ENCODE assay signal across 22 mouse cellular contexts in the genomic region with DNA sequence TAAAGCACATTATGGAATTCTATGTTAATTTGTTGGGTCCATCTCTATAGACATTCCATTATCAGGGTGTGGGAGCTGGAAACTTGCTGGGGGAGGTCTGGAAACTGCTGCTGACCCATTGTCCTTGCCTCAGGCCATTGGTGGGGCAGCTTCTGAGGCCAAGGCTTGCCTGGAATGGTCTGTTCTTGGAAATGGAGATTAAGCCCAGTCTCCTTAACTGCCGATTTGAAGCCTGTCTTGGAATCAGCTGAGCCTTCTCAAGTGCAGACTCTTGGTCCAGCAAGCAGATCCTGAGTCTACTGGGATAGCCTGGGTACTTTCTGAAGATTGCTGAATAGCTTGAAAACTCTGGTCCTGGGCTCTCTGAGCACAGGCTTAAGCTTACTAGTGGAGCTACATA. TPM values are rescaled to one million over a fixed set of nuclear protein-coding genes. Genes with fewer than 3 reads are reported as not detected.
"Had no signal": no experiment of that assay in that cellular context is flagged by ENCODE, and none has a peak within 500 bp of the region (broad histone marks: within the 10 kb centered on the region; RNA-seq: fewer than 3 reads in every experiment).

No protein-coding gene starts in this region.

- H3K4me3 ChIP-seq: lung, embryonic 15.5 days; megakaryocyte, embryonic 14.5 days; midbrain, embryonic 13.5 days; midbrain, embryonic 15.5 days; neural tube, embryonic 12.5 days; stomach, embryonic 15.5 days had no signal

- H3K9me3 ChIP-seq: lung, embryonic 15.5 days; midbrain, embryonic 13.5 days; midbrain, embryonic 15.5 days; neural tube, embryonic 12.5 days; stomach, embryonic 15.5 days had no signal

- H3K27me3 ChIP-seq: lung, embryonic 15.5 days; megakaryocyte, embryonic 14.5 days; midbrain, embryonic 13.5 days; midbrain, embryonic 15.5 days; neural tube, embryonic 12.5 days; stomach, embryonic 15.5 days had no signal

- H3K36me3 ChIP-seq: midbrain, embryonic 15.5 days; neural tube, embryonic 12.5 days had no signal

- H3K9ac ChIP-seq: lung, embryonic 15.5 days; midbrain, embryonic 13.5 days; midbrain, embryonic 15.5 days; neural tube, embryonic 12.5 days; stomach, embryonic 15.5 days had no signal

- DNase-seq: lung, adult 2 months; lung, postnatal 14 days; lung, postnatal 36 days; right cerebral cortex, adult 18-20 months; right cerebral cortex, postnatal 25 days; right cerebral cortex, postnatal 4 days; spleen, adult 18-20 months; thymus, adult 2 months; thymus, postnatal 25 days; thymus, postnatal 4 days had no signal

- H3K27ac ChIP-seq: lung, embryonic 15.5 days; macrophage; midbrain, embryonic 13.5 days; midbrain, embryonic 15.5 days; neural tube, embryonic 12.5 days; stomach, embryonic 15.5 days; stomach, postnatal 0 days had no signal

- H3K4me1 ChIP-seq: midbrain, embryonic 13.5 days; midbrain, embryonic 15.5 days; neural tube, embryonic 12.5 days; stomach, embryonic 15.5 days had no signal

RNA-seq across cellular contexts. Expression of a gene that starts 59.3 kb away (rescaled TPM):
- total RNA-seq: megakaryocyte progenitor cell, adult 5-6 weeks; monocyte, adult 5-6 weeks; neutrophil, adult 5-6 weeks had no signal
- polyA plus RNA-seq: macrophage; neural tube, embryonic 14.5 days had no signal
